Mouse (Mus musculus) embryonic fibroblast, embryonic 13.5 days (primary cell): Measurements from ENCODE around the gene Adamtsl1.

Experiments
- CTCF ChIP-seq: IDR thresholded peaks from 2 replicates; pipeline ENCODE4 v1.5.1; 2011; ENCODE audit warnings: mild to moderate bottlenecking, control low read depth, low read length, moderate library complexity, borderline replicate concordance; ENCODE audit not compliant: insufficient read depth
- POLR2A ChIP-seq: IDR thresholded peaks from 2 replicates; pipeline ENCODE4 v1.6.1; 2011; ENCODE audit warnings: low read depth, mild to moderate bottlenecking, control low read depth, low read length, moderate library complexity

GRCm38 (mm10) chr4:86020372-86021090 is 506.6 kb downstream of the Adamtsl1 start:
- TF ChIP-seq POLR2A (no peak), CTCF (no peak)
